Mouse (Mus musculus): ENCODE data around the gene Ybx1. TPM values are rescaled to one million over a fixed set of nuclear protein-coding genes. Genes with fewer than 3 reads are reported as not detected.

Gene Ybx1
- total RNA-seq, 2 experiments from 2014 or later, result 798 to 928 TPM

DNA sequence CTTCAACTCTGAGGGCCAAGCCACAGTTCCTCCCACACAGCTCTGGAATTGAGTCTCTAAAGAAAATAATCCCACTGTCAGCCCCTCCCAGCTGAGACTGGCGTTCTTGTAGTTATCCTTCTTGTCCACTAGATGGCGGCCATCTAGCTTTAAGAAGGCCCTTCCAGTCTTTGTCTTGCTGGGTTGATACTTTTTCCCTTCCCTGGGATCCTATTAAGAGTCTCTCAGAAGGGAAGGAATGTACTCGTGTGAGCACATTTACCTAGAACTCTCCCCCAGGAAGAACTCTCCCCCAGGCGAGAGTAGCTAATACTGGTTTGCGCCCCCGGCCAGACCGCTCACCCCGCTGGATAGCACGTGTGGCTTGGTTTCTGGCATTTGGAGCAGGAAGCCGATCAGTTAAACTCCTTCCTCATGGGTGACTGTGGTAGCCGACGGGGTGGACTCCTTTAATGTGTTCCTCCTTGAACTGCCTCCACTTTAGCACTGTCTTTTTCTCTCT is 55.2 kb downstream of the Ybx1 start:
- DNase-seq (ENCODE audit: low spot score in 2 of 2), result peak in 1 of 2 experiments; percentile 30

DNA sequence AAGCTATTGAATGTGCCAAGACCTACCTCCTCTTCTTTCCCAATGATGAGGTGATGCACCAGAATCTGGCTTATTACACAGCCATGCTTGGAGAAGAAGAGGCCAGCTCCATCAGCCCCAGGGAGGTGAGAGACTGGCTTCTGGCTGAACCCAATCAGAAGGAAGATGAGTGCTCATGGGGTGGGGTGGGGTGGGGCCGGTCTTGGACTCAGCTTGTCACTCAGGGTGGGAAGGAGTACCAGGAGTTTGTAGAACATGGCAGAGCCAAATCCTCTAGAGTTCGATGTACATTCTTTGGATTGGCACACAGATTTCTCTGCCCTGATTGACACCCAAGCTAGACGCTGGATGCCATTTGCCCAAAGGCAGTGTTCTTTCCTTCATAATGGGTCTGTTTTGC is 55.7 kb downstream of the Ybx1 start:
- DNase-seq (ENCODE audit: low spot score in 2 of 2), result no peak

DNA sequence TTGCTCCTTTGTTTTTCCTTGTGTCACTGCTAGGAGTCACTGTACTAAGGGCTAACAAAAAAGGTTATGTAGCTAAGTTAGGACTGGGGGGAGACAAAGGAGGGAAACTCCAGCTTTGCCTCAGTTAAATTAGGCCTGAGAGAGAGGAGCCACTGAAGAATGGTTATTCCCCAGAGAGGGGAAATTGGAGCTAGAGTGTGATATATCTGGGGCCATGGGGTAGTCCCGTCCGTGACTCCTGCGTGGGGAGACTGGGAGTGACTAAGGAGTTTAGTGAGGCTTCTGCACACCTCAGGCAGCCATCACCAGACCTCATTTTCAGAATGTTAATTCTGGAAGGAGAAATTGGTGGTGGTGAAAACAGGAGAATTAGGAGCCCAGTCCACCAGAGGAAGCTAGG is 60.1 kb downstream of the Ybx1 start:
- no peak for DNase-seq (ENCODE audit: low spot score in 2 of 2)

DNA sequence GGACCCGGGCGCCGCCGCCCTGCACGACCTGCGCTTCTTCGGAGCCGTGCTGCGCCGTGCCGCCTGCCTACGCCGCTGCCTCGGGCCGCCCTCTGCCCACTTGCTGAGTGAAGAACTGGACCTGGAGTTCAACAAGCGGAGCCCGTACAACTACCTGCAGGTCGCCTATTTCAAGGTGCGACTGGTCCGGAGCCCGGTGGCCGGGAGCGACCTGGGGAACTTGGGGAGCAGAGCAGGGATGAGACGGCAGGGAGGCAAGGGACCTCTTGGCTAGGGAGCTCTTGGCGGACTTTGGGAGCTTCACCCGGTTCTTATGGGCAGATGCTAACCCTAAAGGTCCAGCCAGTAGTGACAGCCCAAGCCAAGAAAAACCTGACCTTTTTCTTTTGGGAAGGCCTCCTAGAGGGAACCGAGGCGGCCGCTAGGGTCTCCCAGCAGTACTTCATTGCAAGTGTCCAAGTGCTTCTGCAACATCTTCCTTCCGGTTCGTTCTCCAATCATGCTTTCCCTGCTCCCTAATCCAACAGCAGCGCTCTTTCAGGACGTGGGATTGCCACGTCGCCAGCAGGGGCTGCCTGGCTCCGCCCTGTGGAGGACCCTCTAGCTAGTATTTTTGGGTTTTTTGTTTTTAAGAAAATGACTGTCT is 61.0 kb downstream of the Ybx1 start:
- peak; percentile 60 to 63 for DNase-seq (ENCODE audit: low spot score in 2 of 2)

DNA sequence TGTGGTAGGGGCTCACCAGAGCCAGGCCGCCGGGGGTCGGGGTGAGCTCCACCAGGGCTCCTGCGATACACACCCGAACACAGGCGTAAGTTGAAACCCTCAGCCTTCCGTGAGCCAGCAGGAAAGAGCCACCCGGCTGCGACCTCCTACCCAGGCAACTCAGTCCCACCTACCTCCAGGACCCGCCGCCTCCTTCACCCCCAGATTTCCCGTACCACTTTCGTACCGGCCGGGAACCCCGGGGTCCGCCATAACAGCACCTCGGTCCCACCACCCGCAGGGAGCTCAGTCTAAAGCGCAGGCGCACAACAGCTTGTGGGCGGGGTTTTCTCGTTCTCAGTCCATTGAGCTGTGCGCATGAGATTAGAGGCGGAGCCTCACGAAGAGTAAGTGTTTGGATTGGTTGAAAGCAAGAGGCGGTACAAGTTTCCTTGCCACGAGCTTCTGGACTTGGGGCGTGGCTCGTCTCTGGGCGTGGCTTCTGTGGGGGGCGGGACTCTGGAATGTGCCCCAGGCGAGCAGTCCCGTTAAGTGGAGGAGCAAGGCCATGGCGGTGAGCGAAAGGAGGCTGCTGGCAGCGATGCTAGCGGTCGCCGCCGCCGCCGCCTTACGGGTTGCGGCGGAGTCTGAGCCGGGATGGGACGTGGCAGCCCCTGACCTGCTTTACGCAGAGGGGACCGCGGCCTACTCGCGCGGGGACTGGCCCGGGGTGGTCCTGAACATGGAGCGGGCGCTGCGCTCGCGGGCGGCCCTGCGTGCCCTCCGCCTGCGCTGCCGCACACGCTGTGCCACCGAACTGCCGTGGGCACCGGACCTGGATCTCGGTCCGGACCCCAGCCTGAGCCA is 61.8 kb downstream of the Ybx1 start, which contains the start of the genes AU022252 and P3h1:
Gene AU022252 (minus strand): TSS at position 303 of the 846 bp plus-strand sequence.
Gene P3h1 (plus strand): TSS at position 506 of the 846 bp plus-strand sequence.
- DNase-seq (ENCODE audit: low spot score in 2 of 2), result peak; percentile 97 to 99

Other genes starting within 250 kb of the Ybx1 start
- gene Slc2a1, start 185.9 kb downstream of the Ybx1 start, total RNA-seq (2021), result 10 to 100 TPM; 53.4 to 60.4 TPM
- gene Zfp691, start 120.4 kb downstream of the Ybx1 start, total RNA-seq (2021), result 1 to 10 TPM; 6.2 to 7.7 TPM
- under 1 TPM; 0.30 to 0.78 TPM for gene Ermap, start 104.6 kb downstream of the Ybx1 start, total RNA-seq (2021)
- gene Svbp, start 99.3 kb downstream of the Ybx1 start, total RNA-seq (2021), result 10 to 100 TPM; 33.6 to 36.7 TPM
- gene Tmem269, start 76.4 kb downstream of the Ybx1 start, total RNA-seq (2021), result not detected
- 10 to 100 TPM; 32.0 to 39.1 TPM for gene AU022252, start 61.9 kb downstream of the Ybx1 start, total RNA-seq (2021)
- 10 to 100 TPM in 1 of 2 experiments, 1 to 10 TPM in 1; 10.0 to 10.3 TPM for gene P3h1, start 61.7 kb downstream of the Ybx1 start, total RNA-seq (2021)
- gene Cldn19, start 39.2 kb downstream of the Ybx1 start, total RNA-seq (2021), result 1 to 10 TPM in 1 of 2 experiments, under 1 TPM in 1; 0.41 to 1.1 TPM
- 10 to 100 TPM; 23.0 to 26.7 TPM for gene Ppih, start 25.9 kb upstream of the Ybx1 start, total RNA-seq (2021)
- 10 to 100 TPM; 21.5 to 24.1 TPM for gene Ccdc30, start 120.9 kb upstream of the Ybx1 start, total RNA-seq (2021)
- 1 to 10 TPM; 6.1 to 6.2 TPM for gene Ppcs, start 127.8 kb upstream of the Ybx1 start, total RNA-seq (2021)
- gene Zmynd12, start 128.2 kb upstream of the Ybx1 start, total RNA-seq (2021), result not detected
- gene Rimkla, start 198.0 kb upstream of the Ybx1 start, total RNA-seq (2021), result 10 to 100 TPM; 25.4 to 29.5 TPM
- 10 to 100 TPM; 62.6 to 63.9 TPM for gene Foxj3, start 242.4 kb upstream of the Ybx1 start, total RNA-seq (2021)
- 10 to 100 TPM; 28.1 to 28.8 TPM for gene Frg2f1, start 244.9 kb upstream of the Ybx1 start, total RNA-seq (2021)